Mouse (Mus musculus) Muller cell, postnatal 12 days (primary cell): ENCODE measurements around the gene Sln.

Source experiments
- DNase-seq: peaks from one replicate; pipeline ENCODE4 v3.0.0-alpha.2; 2015; ENCODE audit errors: inconsistent ontology term

Gene Sln

DNA sequence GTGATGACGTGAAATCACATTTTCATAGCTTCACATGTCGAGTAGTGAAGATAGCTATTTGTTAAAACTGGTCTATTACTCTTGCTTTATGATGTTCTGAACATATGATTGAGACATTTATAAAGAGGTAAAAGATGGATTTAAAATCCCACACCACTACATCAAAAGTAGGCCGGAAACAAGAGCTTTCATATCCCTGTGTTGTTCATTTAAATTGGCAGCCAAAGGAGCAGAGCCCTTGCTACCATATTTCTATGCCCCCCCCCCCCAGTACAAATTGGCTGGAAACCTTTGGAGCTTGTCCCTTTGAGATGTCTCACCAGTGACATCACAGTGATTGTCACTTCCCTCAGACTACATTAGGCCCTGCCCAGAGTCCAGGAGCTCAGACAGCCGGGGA lies at the start of gene Sln:
TSS of gene Sln (plus strand) at position 301 of the 400 bp plus-strand sequence.
- no peak for DNase-seq

- no peak for DNase-seq
Observed at GRCm38 (mm10) chr9:53802921-53803320, 47.0 kb upstream of the Sln start.

- no peak for DNase-seq
Observed at GRCm38 (mm10) chr9:53806496-53807086, 43.4 kb upstream of the Sln start.

DNA sequence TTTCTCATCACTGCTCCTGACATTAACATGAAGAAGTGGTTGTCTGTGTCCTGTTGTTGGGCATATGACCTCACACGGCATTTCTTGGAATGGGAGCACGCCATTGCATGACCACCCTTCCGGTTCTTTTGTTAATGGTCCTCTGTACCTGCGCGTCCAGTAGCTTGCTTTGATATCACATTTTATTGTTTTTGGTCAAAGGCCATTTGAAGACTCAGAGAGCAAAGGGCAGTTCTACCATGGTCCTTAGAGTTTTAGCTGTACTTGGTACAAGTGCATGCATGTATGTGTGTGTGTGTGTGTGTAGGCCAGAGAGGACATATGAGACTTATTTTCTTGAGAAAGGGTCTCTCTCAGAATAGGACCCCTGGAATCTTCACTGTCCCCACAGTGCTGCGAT lies 36.5 kb upstream of the Sln start:
- no peak for DNase-seq

DNA sequence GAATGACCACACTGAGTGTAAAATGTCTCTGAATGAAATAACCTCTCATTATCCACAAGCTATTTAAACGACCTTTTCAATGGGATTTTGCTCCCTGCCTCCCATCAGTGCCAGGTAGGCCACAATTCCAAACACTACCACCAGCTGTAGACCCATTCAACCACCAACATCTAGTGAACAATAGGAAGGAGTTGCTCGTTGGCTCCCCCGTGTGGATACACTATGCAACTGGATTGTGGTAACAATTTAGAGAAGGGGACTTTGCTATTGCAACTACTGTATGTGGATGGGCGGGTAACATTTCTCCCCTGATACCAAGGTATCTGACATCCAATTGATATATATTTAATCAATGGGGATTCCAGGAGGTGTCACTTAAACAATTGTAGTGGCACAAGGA lies 31.2 kb upstream of the Sln start:
- DNase-seq: peak; percentile 54

DNA sequence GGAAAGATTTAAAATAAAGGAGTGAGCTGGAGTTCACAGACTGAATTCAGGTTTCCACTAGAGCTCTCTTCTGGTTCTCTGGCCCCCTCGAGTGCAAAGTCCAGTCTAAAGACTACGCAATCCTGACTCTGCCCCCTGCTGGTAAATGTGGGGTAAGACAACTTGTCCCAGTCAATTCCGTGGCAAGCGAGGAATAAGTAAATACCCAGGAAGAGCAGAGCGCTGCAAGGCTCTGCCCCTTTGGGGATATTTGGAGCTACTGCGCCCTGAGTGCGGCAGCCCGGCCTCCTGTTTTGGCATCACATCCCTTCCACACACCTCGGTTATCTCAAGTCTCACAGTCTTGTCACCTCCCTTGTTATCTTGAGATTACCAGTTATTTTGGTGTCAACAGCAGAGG lies 24.6 kb upstream of the Sln start:
- DNase-seq: peak; percentile 17

- peak; percentile 51 for DNase-seq
Observed at GRCm38 (mm10) chr9:53829081-53829865, 20.7 kb upstream of the Sln start.

- DNase-seq: no peak
Observed at GRCm38 (mm10) chr9:53829866-53830209, 20.1 kb upstream of the Sln start.

GRCm38 (mm10) chr9:53835039-53835438 lies 14.9 kb upstream of the Sln start:
- no peak for DNase-seq

DNA sequence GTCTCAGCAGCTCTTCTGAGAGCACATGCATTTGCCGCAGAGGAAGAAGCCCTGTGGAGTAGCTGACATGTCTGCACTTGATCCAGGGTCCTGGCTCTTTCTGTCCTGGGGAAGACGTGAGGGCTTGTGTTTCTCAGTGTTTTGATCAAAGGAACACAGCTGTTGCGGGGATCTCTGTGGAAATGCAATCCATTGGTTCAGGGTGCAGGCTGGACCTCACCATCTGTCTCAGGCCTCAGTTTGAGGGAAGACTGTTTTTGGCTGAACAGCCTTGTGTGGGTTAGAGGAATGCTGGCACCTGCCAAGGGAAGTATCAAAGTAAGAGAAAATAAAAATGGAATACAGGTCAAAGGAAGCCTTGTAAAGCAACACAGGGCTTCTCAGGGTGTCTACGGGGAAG lies 14.0 kb upstream of the Sln start:
- DNase-seq: no peak

GRCm38 (mm10) chr9:53838816-53839215 lies 11.1 kb upstream of the Sln start:
- no peak for DNase-seq

GRCm38 (mm10) chr9:53848548-53848947 lies 1.4 kb upstream of the Sln start:
- DNase-seq: no peak

- DNase-seq: no peak
Observed at GRCm38 (mm10) chr9:53852158-53852557, 2.2 kb downstream of the Sln start.

- DNase-seq: no peak
Observed at GRCm38 (mm10) chr9:53853672-53854071, 3.7 kb downstream of the Sln start.

DNA sequence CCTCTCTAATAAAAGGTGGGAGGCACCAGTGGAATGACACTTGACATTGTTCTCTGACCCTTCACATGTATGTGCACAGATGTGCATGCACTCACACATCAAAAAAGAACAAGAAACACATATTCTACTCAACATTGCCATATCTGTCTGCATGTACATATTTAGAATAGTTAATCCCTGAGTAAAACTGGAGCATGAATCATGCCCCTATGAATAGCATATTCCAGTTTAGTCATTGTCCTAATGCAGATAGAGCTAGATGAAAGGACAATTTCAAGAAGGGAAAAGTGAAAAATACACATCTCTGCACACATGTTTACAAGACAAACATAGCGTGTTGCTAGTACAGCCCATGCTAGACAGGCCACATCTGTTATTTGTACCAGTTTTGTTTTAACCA lies 4.6 kb downstream of the Sln start:
- DNase-seq: peak; percentile 38

GRCm38 (mm10) chr9:53857864-53858263 lies 7.9 kb downstream of the Sln start:
- no peak for DNase-seq

DNA sequence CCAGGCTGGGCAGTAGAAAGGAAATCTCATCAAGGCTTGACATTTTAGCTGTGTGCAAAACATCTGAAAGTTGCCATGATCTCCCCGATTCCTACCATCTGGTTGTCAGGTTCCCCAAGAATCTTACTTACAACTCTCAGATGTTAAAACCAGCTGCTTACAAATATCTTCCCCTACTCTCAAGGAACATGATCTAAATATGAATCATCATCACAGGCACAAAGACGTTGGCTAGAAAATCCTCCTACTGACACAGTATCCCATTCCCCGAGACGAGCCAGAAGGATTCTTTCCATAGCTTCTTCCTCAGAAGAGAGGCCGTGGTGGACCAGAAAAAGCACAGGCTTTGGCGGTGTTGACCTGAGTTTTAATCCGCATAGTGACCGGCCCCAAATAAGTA lies 23.3 kb downstream of the Sln start:
- no peak for DNase-seq

- DNase-seq: no peak
Observed at GRCm38 (mm10) chr9:53877423-53877822, 27.5 kb downstream of the Sln start.

- no peak for DNase-seq
Observed at GRCm38 (mm10) chr9:53883588-53884280, 33.8 kb downstream of the Sln start.

GRCm38 (mm10) chr9:53890075-53890474 lies 40.1 kb downstream of the Sln start:
- peak; percentile 25 for DNase-seq

DNA sequence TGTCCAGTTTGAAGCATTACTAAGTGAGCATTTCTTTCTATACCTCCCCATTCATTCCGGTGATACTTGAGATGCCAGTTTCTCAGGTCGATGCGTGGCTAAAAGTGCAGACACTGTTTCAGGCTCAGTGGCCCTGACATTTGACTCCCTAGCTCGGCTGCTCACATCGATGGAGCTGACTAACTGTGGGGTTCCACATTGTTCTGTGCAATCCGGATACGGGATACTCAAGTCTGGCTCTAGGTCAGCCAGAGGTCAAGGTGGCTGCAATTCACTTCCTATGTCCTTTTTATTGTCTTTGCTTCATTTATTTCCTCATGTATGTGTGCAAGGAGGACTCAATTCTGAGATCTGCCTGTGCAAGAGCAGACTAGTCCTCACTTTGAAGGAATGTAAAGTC lies 45.9 kb downstream of the Sln start:
- no peak for DNase-seq

- DNase-seq: no peak
Observed at GRCm38 (mm10) chr9:53899836-53900235, 49.9 kb downstream of the Sln start.

GRCm38 (mm10) chr9:53903215-53903842 lies 53.4 kb downstream of the Sln start:
- no peak for DNase-seq
